Mouse (Mus musculus) ES-E14 (cell line): ENCODE measurements around the gene Tmem246.

Source experiments
- CHD2 ChIP-seq: IDR thresholded peaks from 2 replicates; pipeline ENCODE4 v1.6.1; 2014; ENCODE audit warnings: mild to moderate bottlenecking, low read depth, low read length, inconsistent platforms
- HCFC1 ChIP-seq: IDR thresholded peaks from 2 replicates; pipeline ENCODE4 v1.6.1; 2012; ENCODE audit warnings: low read length, inconsistent platforms, borderline replicate concordance; ENCODE audit not compliant: insufficient read depth
- MAFK ChIP-seq: IDR thresholded peaks from 2 replicates; pipeline ENCODE4 v1.6.1; 2014; ENCODE audit warnings: mild to moderate bottlenecking, low read depth, low read length, inconsistent platforms; ENCODE audit not compliant: insufficient read depth
- ZC3H11A ChIP-seq: IDR thresholded peaks from 2 replicates; pipeline ENCODE4 v1.6.1; 2012; ENCODE audit warnings: low read depth, mild to moderate bottlenecking, inconsistent platforms, low read length, borderline replicate concordance
- ZNF384 ChIP-seq: IDR thresholded peaks from 2 replicates; pipeline ENCODE4 v1.6.1; 2012; ENCODE audit warnings: low read depth, low read length, inconsistent platforms

GRCm38 (mm10) chr4:49639913-49640312 is 42.2 kb upstream of the Tmem246 start:
- TF ChIP-seq ZC3H11A = no peak
- TF ChIP-seq MAFK = no peak
- no peak for TF ChIP-seq HCFC1
- TF ChIP-seq ZNF384 = no peak
- TF ChIP-seq CHD2 = no peak
